Comparison of ENCODE assay signal across 9 mouse cellular contexts in the genomic region with DNA sequence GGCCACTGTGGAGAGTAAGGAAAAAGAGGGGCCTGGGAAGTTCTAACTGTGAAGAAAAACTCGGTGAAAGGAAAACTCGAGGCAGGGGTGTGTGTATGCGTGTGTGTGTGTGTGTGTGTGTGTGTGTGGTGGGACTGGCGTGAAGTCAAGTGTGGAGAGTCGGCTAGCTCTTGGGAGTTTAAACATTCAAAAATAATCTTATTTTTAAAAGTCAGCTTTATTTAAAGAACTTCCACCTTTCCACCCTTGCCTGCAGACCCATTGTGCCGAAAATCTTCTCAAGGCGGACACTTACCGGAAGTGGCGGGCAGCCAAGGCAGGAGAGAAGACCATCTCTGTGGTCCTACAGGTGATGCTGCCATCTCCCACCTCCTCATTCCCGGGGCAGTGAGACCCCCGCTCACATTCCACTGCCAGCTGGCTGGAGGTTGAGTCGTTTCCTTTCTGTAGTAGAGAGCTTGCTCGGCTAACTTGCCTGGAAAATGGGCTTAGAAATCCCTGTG. TPM values are rescaled to one million over a fixed set of nuclear protein-coding genes. Genes with fewer than 3 reads are reported as not detected.
DNase-seq lines count a peak whose midpoint lies in the region; ATAC-seq and TF ChIP-seq lines count a peak whose summit lies in the region.
"Had no signal": no experiment of that assay in that cellular context is flagged by ENCODE, and none has a peak within 500 bp of the region (broad histone marks: within the 10 kb centered on the region; RNA-seq: fewer than 3 reads in every experiment).

No protein-coding gene starts in this region.

- H3K9me3 ChIP-seq in embryonic facial prominence, embryonic 13.5 days = no peaks in the 10 kb centered on the region
- H3K9me3 ChIP-seq in intestine, embryonic 15.5 days = no peaks in the 10 kb centered on the region
- no peaks in the 10 kb centered on the region for H3K9me3 ChIP-seq in neural tube, embryonic 13.5 days

- no peaks in the 10 kb centered on the region for H3K27me3 ChIP-seq in embryonic facial prominence, embryonic 13.5 days
- H3K27me3 ChIP-seq in intestine, embryonic 15.5 days (replicated peaks) = no peaks in the 10 kb centered on the region
- H3K27me3 ChIP-seq in neural tube, embryonic 13.5 days = no peaks in the 10 kb centered on the region

- H3K27ac ChIP-seq in left cerebral cortex, adult 2 months = no peak overlapping the region
- H3K27ac ChIP-seq in embryonic facial prominence, embryonic 13.5 days = peak overlapping the region; percentile 80
- peak overlapping the region; percentile 71; the same call in 1 of the 2 replicates for H3K27ac ChIP-seq in intestine, embryonic 15.5 days
- peak overlapping the region; percentile 64 for H3K27ac ChIP-seq in neural tube, embryonic 13.5 days (replicated peaks)

- peaks cover 17% of the 10 kb centered on the region for H3K4me1 ChIP-seq in embryonic facial prominence, embryonic 13.5 days
- peaks cover 12% of the 10 kb centered on the region for H3K4me1 ChIP-seq in intestine, embryonic 15.5 days (replicated peaks)
- H3K4me1 ChIP-seq in neural tube, embryonic 13.5 days (replicated peaks) = peaks cover 15% of the 10 kb centered on the region

- TF ChIP-seq CTCF in left cerebral cortex, adult 2 months (IDR thresholded peaks at IDR 0.05) = no peak

- peaks cover 41% of the 10 kb centered on the region for H3K36me3 ChIP-seq in embryonic facial prominence, embryonic 13.5 days
- 0 out of 2 replicates have a peak, but pooled peaks cover 6% of the 10 kb centered on the region for H3K36me3 ChIP-seq in intestine, embryonic 15.5 days
- H3K36me3 ChIP-seq in neural tube, embryonic 13.5 days = peaks cover 38% of the 10 kb centered on the region

- 26% methylated on average over 13 of the region's 13 CpGs for WGBS in embryonic facial prominence, embryonic 13.5 days
- WGBS in intestine, embryonic 15.5 days = 23% methylated on average over 13 of the region's 13 CpGs
- 34% methylated on average over 13 of the region's 13 CpGs for WGBS in neural tube, embryonic 13.5 days

- peak overlapping the region; percentile 74 for H3K4me2 ChIP-seq in embryonic facial prominence, embryonic 13.5 days
- peak overlapping the region; percentile 77 for H3K4me2 ChIP-seq in intestine, embryonic 15.5 days (replicated peaks)
- H3K4me2 ChIP-seq in neural tube, embryonic 13.5 days = peak overlapping the region; percentile 69

- DNase-seq in left cerebral cortex, adult 2 months (ENCODE audit: extremely low spot score in 1 of 2, low spot score in 2 of 2) = no peak
- DNase-seq in left cerebral cortex, postnatal 36 days (ENCODE audit: low spot score in 2 of 2) = no peak
- DNase-seq in layer of hippocampus, adult 8-10 months (ENCODE audit: low spot score in 2 of 2) = no peak
- no peak for DNase-seq in thymus, postnatal 25 days

- peak overlapping the region; percentile 89 for H3K9ac ChIP-seq in embryonic facial prominence, embryonic 13.5 days
- H3K9ac ChIP-seq in intestine, embryonic 15.5 days = peak overlapping the region; percentile 79
- H3K9ac ChIP-seq in neural tube, embryonic 13.5 days = peak overlapping the region; percentile 89

- ATAC-seq in embryonic facial prominence, embryonic 13.5 days (ENCODE audit: insufficient number of reproducible peaks, insufficient read depth, low FRiP score, low TSS enrichment, low read depth) = no peak
- ATAC-seq in intestine, embryonic 15.5 days = no peak
- peak; percentile 30; the same call in 1 of the 2 replicates for ATAC-seq in neural tube, embryonic 13.5 days (ENCODE audit: low read depth)
- ATAC-seq in granulocyte monocyte progenitor cell, adult 5-6 weeks (replicated peaks; ENCODE audit: poor library complexity, severe bottlenecking) = no peak

- peak overlapping the region; percentile 66 for H3K4me3 ChIP-seq in left cerebral cortex, adult 2 months
- peak overlapping the region; percentile 83 for H3K4me3 ChIP-seq in embryonic facial prominence, embryonic 13.5 days
- H3K4me3 ChIP-seq in intestine, embryonic 15.5 days (replicated peaks) = peak overlapping the region; percentile 85
- H3K4me3 ChIP-seq in neural tube, embryonic 13.5 days = peak overlapping the region; percentile 84

- intact Hi-C loops in left cerebral cortex, adult 2 months (cut with DNase I) = loop anchor here (1.0 to 10.0 kb wide), 2 partner anchors 17 to 117 kb away; partner anchors contain the start of gene Irgq
- intact Hi-C loops in left cerebral cortex, postnatal 36 days (cut with DNase I) = loop anchor here (1.0 kb wide), 1 partner anchor 17 kb away; the partner anchor contains the start of gene Irgq

RNA-seq across cellular contexts. Expression of gene Xrcc1, which starts 1.5 kb away (rescaled TPM):
- 10 to 100 TPM; 32.8 to 39.5 TPM for total RNA-seq in left cerebral cortex, adult 2 months (2021)
- 10 to 100 TPM; 29.8 to 41.4 TPM for total RNA-seq in left cerebral cortex, postnatal 36 days (2021)
- polyA plus RNA-seq in embryonic facial prominence, embryonic 13.5 days (2015; fragmentation: Nextera tagmentation; extraction: Ambion mirVana) = 127 and 147 TPM in 2 replicates
- 79.9 and 101 TPM in 2 replicates for polyA plus RNA-seq in intestine, embryonic 15.5 days (2015; fragmentation: Nextera tagmentation; extraction: Ambion mirVana)
- 66.3 and 79.2 TPM in 2 replicates for polyA plus RNA-seq in neural tube, embryonic 13.5 days (2015; fragmentation: Nextera tagmentation; extraction: Ambion mirVana)
- total RNA-seq in layer of hippocampus, adult 8-10 months (2022) = 10 to 100 TPM; 32.9 to 44.7 (median 41.3) TPM
- 72.6 and 80.6 TPM in 2 replicates for total RNA-seq in granulocyte monocyte progenitor cell, adult 5-6 weeks (2014; fragmentation: Nextera tagmentation)
- 38.6 and 40.9 TPM in 2 replicates for total RNA-seq in granulocyte monocyte progenitor cell, adult 5-6 weeks (2017)

RNA-seq across cellular contexts. Expression of gene Pinlyp, which starts 1.7 kb away (rescaled TPM):
- not detected for total RNA-seq in left cerebral cortex, adult 2 months (2021)
- not detected for total RNA-seq in left cerebral cortex, postnatal 36 days (2021)
- 0.42 TPM in 1 of 2 replicates, not detected in the other for polyA plus RNA-seq in embryonic facial prominence, embryonic 13.5 days (2015; fragmentation: Nextera tagmentation; extraction: Ambion mirVana)
- polyA plus RNA-seq in intestine, embryonic 15.5 days (2015; fragmentation: Nextera tagmentation; extraction: Ambion mirVana) = not detected in 2 replicates
- polyA plus RNA-seq in neural tube, embryonic 13.5 days (2015; fragmentation: Nextera tagmentation; extraction: Ambion mirVana) = not detected in 2 replicates
- under 1 TPM in 1 of 4 experiments, not detected in 3; 0.41 TPM for total RNA-seq in layer of hippocampus, adult 8-10 months (2022)
- not detected in 2 replicates for total RNA-seq in granulocyte monocyte progenitor cell, adult 5-6 weeks (2014; fragmentation: Nextera tagmentation)
- total RNA-seq in granulocyte monocyte progenitor cell, adult 5-6 weeks (2017) = not detected in 2 replicates

RNA-seq across cellular contexts. Expression of gene Irgq, which starts 17.1 kb away (rescaled TPM):
- total RNA-seq in left cerebral cortex, adult 2 months (2021) = 10 to 100 TPM; 81.6 to 84.3 TPM
- total RNA-seq in left cerebral cortex, postnatal 36 days (2021) = 10 to 100 TPM; 80.8 to 89.2 TPM
- 9.6 and 10.2 TPM in 2 replicates for polyA plus RNA-seq in embryonic facial prominence, embryonic 13.5 days (2015; fragmentation: Nextera tagmentation; extraction: Ambion mirVana)
- 5.3 and 5.7 TPM in 2 replicates for polyA plus RNA-seq in intestine, embryonic 15.5 days (2015; fragmentation: Nextera tagmentation; extraction: Ambion mirVana)
- 20.9 and 21.2 TPM in 2 replicates for polyA plus RNA-seq in neural tube, embryonic 13.5 days (2015; fragmentation: Nextera tagmentation; extraction: Ambion mirVana)
- 10 to 100 TPM; 53.6 to 65.2 (median 60.0) TPM for total RNA-seq in layer of hippocampus, adult 8-10 months (2022)
- total RNA-seq in granulocyte monocyte progenitor cell, adult 5-6 weeks (2014; fragmentation: Nextera tagmentation) = 5.1 and 5.9 TPM in 2 replicates
- total RNA-seq in granulocyte monocyte progenitor cell, adult 5-6 weeks (2017) = 3.3 and 4.2 TPM in 2 replicates

RNA-seq across cellular contexts. Expression of gene AC161166.1, which starts 35.3 kb away (rescaled TPM):
- not detected for total RNA-seq in left cerebral cortex, adult 2 months (2021)
- total RNA-seq in left cerebral cortex, postnatal 36 days (2021) = not detected
- 0.53 and 0.89 TPM in 2 replicates for polyA plus RNA-seq in embryonic facial prominence, embryonic 13.5 days (2015; fragmentation: Nextera tagmentation; extraction: Ambion mirVana)
- 0.14 and 0.24 TPM in 2 replicates for polyA plus RNA-seq in intestine, embryonic 15.5 days (2015; fragmentation: Nextera tagmentation; extraction: Ambion mirVana)
- polyA plus RNA-seq in neural tube, embryonic 13.5 days (2015; fragmentation: Nextera tagmentation; extraction: Ambion mirVana) = 1.1 and 1.5 TPM in 2 replicates
- not detected for total RNA-seq in layer of hippocampus, adult 8-10 months (2022)
- total RNA-seq in granulocyte monocyte progenitor cell, adult 5-6 weeks (2014; fragmentation: Nextera tagmentation) = not detected in 2 replicates
- not detected in 2 replicates for total RNA-seq in granulocyte monocyte progenitor cell, adult 5-6 weeks (2017)
- polyA plus RNA-seq: brain, embryonic 14.5 days had no signal

RNA-seq across cellular contexts. Expression of gene Ethe1, which starts 39.8 kb away (rescaled TPM):
- 10 to 100 TPM; 14.4 to 14.6 TPM for total RNA-seq in left cerebral cortex, adult 2 months (2021)
- 10 to 100 TPM; 11.8 to 14.3 TPM for total RNA-seq in left cerebral cortex, postnatal 36 days (2021)
- 24.0 and 26.0 TPM in 2 replicates for polyA plus RNA-seq in embryonic facial prominence, embryonic 13.5 days (2015; fragmentation: Nextera tagmentation; extraction: Ambion mirVana)
- 35.7 and 36.7 TPM in 2 replicates for polyA plus RNA-seq in intestine, embryonic 15.5 days (2015; fragmentation: Nextera tagmentation; extraction: Ambion mirVana)
- polyA plus RNA-seq in neural tube, embryonic 13.5 days (2015; fragmentation: Nextera tagmentation; extraction: Ambion mirVana) = 18.1 and 21.9 TPM in 2 replicates
- total RNA-seq in layer of hippocampus, adult 8-10 months (2022) = 10 to 100 TPM; 10.9 to 15.8 (median 12.3) TPM
- total RNA-seq in granulocyte monocyte progenitor cell, adult 5-6 weeks (2014; fragmentation: Nextera tagmentation) = 50.4 and 71.3 TPM in 2 replicates
- total RNA-seq in granulocyte monocyte progenitor cell, adult 5-6 weeks (2017) = 23.4 and 28.3 TPM in 2 replicates

Comparison
In these comparisons a context has a peak if more than half of its experiments do, and no peak if none do; other contexts are left out.
1. RNA of gene Irgq, which starts 17.1 kb away (total RNA-seq): 80.8 to 89.2 TPM in left cerebral cortex, postnatal 36 days, 81.6 to 84.3 TPM in left cerebral cortex, adult 2 months and 53.6 to 65.2 TPM in layer of hippocampus, adult 8-10 months; 3.3 to 5.9 TPM in granulocyte monocyte progenitor cell, adult 5-6 weeks; every median in the first group is over 4 times any median in the second.
2. Peak in every context shown above with its lines, with median percentiles within 50 percentile points of each other: H3K4me3 ChIP-seq, H3K4me2 ChIP-seq and H3K9ac ChIP-seq.